In genomic region chr1:89617336-89617735, GRCm38 (mm10) we compare ENCODE assay signal across 9 mouse cellular contexts.
DNase-seq lines count a peak whose midpoint lies in the region.
"Had no signal": no experiment of that assay in that cellular context is flagged by ENCODE, and none has a peak within 500 bp of the region (broad histone marks: within the 10 kb centered on the region; RNA-seq: fewer than 3 reads in every experiment).

No protein-coding gene starts in this region.

- peak; percentile 33 for DNase-seq in adrenal gland, adult 2 months
- no peak for DNase-seq in adrenal gland, adult 18-20 months (ENCODE audit: low spot score in 2 of 2)
- DNase-seq in ovary, adult 18-20 months (ENCODE audit: low spot score) = peak; percentile 35
- no peak for DNase-seq in ovary, postnatal 10 days (ENCODE audit: low spot score)
- peak; percentile 71 to 74 for DNase-seq in heart, adult 9 months (ENCODE audit: low spot score in 2 of 2)
- DNase-seq in ovary, postnatal 36 days (ENCODE audit: low spot score) = peak; percentile 32
- DNase-seq in cerebellum, postnatal 36 days = no peak
- DNase-seq in kidney, postnatal 14 days = no peak
- DNase-seq: liver had no signal

Comparison
In these comparisons a context has a peak if more than half of its experiments do, and no peak if none do; other contexts are left out.
1. DNase-seq: peak in adrenal gland, adult 2 months (single experiment), ovary, adult 18-20 months (single experiment), heart, adult 9 months (2 of 2) and ovary, postnatal 36 days (single experiment); none in adrenal gland, adult 18-20 months (0 of 2), ovary, postnatal 10 days (single experiment), cerebellum, postnatal 36 days (0 of 2) and kidney, postnatal 14 days (single experiment).